ENCODE assay signal across 23 mouse cellular contexts in genomic region chr19:57752189-57752588, GRCm38 (mm10).
DNase-seq lines count a peak whose midpoint lies in the region; ATAC-seq and TF ChIP-seq lines count a peak whose summit lies in the region.
"Had no signal": no experiment of that assay in that cellular context is flagged by ENCODE, and none has a peak within 500 bp of the region (broad histone marks: within the 10 kb centered on the region; RNA-seq: fewer than 3 reads in every experiment).

No protein-coding gene starts in this region.

- no peaks in the 10 kb centered on the region for H3K4me1 ChIP-seq in ES-E14 (ENCODE audit: control insufficient read depth in 2 of 2, insufficient read depth in 2 of 2, low read length in 2 of 2, poor library complexity in 1 of 2)
- H3K4me1 ChIP-seq in forebrain, postnatal 0 days (ENCODE audit: insufficient read depth) = no peaks in the 10 kb centered on the region
- H3K4me1 ChIP-seq: embryonic facial prominence, embryonic 13.5 days; embryonic facial prominence, embryonic 15.5 days; forebrain, embryonic 10.5 days; forebrain, embryonic 12.5 days had no signal

- no peak overlapping the region for H3K27ac ChIP-seq in ES-E14 (ENCODE audit: insufficient read depth, low read depth, low read length, poor library complexity, severe bottlenecking)
- H3K27ac ChIP-seq in forebrain, postnatal 0 days (ENCODE audit: low read depth, low read length) = no peak overlapping the region
- H3K27ac ChIP-seq: embryonic facial prominence, embryonic 13.5 days; embryonic facial prominence, embryonic 15.5 days; forebrain, embryonic 10.5 days; forebrain, embryonic 12.5 days had no signal

- no peak overlapping the region for H3K4me3 ChIP-seq in ES-E14 (ENCODE audit: insufficient read depth in 1 of 2, low read depth in 1 of 2, low read length in 2 of 2, poor library complexity in 1 of 2, severe bottlenecking in 1 of 2)
- H3K4me3 ChIP-seq in forebrain, postnatal 0 days (ENCODE audit: low read depth, low read length) = no peak overlapping the region
- H3K4me3 ChIP-seq: embryonic facial prominence, embryonic 13.5 days; embryonic facial prominence, embryonic 15.5 days; erythroblast, embryonic 14.5 days; forebrain, embryonic 10.5 days; forebrain, embryonic 12.5 days had no signal

- no peak for ATAC-seq in forebrain, postnatal 0 days
- ATAC-seq: forebrain, embryonic 14.5 days; forebrain, embryonic 16.5 days had no signal

- H3K4me2 ChIP-seq in forebrain, postnatal 0 days (ENCODE audit: low read depth) = no peak overlapping the region
- H3K4me2 ChIP-seq: embryonic facial prominence, embryonic 13.5 days; embryonic facial prominence, embryonic 15.5 days; forebrain, embryonic 12.5 days had no signal

- H3K36me3 ChIP-seq in ES-E14 (ENCODE audit: control insufficient read depth, insufficient read depth, low read length, poor library complexity, severe bottlenecking) = no peaks in the 10 kb centered on the region
- peaks cover 7% of the 10 kb centered on the region; the same call in 1 of the 2 replicates for H3K36me3 ChIP-seq in forebrain, postnatal 0 days (ENCODE audit: insufficient read depth)

- peak; percentile 21 for DNase-seq in 3T3-L1 (ENCODE audit: low read depth, low spot score)
- DNase-seq in ES-E14 (ENCODE audit: low read depth, low spot score) = no peak
- DNase-seq in NIH3T3 (ENCODE audit: low read depth) = peak; percentile 42
- peak; percentile 24 for DNase-seq in ZHBTc4 (ENCODE audit: low read depth, low spot score)
- no peak for DNase-seq in right cerebral cortex, postnatal 25 days
- no peak for DNase-seq in adrenal gland, postnatal 14 days
- no peak for DNase-seq in forebrain, postnatal 0 days
- DNase-seq: adrenal gland, adult 2 months; adrenal gland, postnatal 10 days; adrenal gland, postnatal 36 days; cerebellum, adult 11-12 months; cerebellum, adult 2 months; cerebellum, adult 9-10 months; cerebellum, postnatal 10 days; cerebellum, postnatal 25 days; embryo, embryonic 11 days had no signal

- H3K27me3 ChIP-seq in forebrain, postnatal 0 days (ENCODE audit: insufficient read depth, low read length) = no peaks in the 10 kb centered on the region
- H3K27me3 ChIP-seq: embryonic facial prominence, embryonic 13.5 days; embryonic facial prominence, embryonic 15.5 days; forebrain, embryonic 12.5 days had no signal

- TF ChIP-seq CTCF in forebrain, postnatal 0 days (IDR thresholded peaks at IDR 0.05; ENCODE audit: low read depth) = no peak

- in situ Hi-C loops in ES-E14 (cut with MboI; ENCODE audit: low sequenced_read_pairs in 2 of 2, unreplicated experiment in 2 of 2) = no loop called here

- no peak overlapping the region for H3K9ac ChIP-seq in ES-E14 (ENCODE audit: insufficient read depth, low read depth, low read length, poor library complexity, severe bottlenecking)
- no peak overlapping the region for H3K9ac ChIP-seq in forebrain, postnatal 0 days
- H3K9ac ChIP-seq: embryonic facial prominence, embryonic 13.5 days; embryonic facial prominence, embryonic 15.5 days; forebrain, embryonic 12.5 days had no signal

- WGBS in forebrain, postnatal 0 days = 93% methylated on average over 14 of the region's 14 CpGs

- H3K9me3 ChIP-seq in ES-E14 (ENCODE audit: control insufficient read depth, insufficient read depth, low read depth, low read length) = no peaks in the 10 kb centered on the region
- H3K9me3 ChIP-seq in forebrain, postnatal 0 days (ENCODE audit: low read length) = no peaks in the 10 kb centered on the region
- H3K9me3 ChIP-seq: embryonic facial prominence, embryonic 13.5 days; embryonic facial prominence, embryonic 15.5 days; forebrain, embryonic 10.5 days; forebrain, embryonic 12.5 days had no signal

TF ChIP-seq in ES-E14, 5 proteins besides CTCF, POLR2A, EP300 and RAD21:
- peak; percentile 89 for TF ChIP-seq MAFK (IDR thresholded peaks at IDR 0.05; ENCODE audit: insufficient read depth, low read depth, low read length)
- no peak for TF ChIP-seq ZNF384 (IDR thresholded peaks at IDR 0.05; ENCODE audit: low read depth, low read length)

Comparison
In these comparisons a context has a peak if more than half of its experiments do, and no peak if none do; other contexts are left out.
1. DNase-seq: peak in 3T3-L1 (single experiment), NIH3T3 (single experiment) and ZHBTc4 (single experiment); none in ES-E14 (single experiment), right cerebral cortex, postnatal 25 days (single experiment), adrenal gland, postnatal 14 days (single experiment) and forebrain, postnatal 0 days (single experiment).